ENCODE assay signal across 31 mouse cellular contexts in the genomic region with DNA sequence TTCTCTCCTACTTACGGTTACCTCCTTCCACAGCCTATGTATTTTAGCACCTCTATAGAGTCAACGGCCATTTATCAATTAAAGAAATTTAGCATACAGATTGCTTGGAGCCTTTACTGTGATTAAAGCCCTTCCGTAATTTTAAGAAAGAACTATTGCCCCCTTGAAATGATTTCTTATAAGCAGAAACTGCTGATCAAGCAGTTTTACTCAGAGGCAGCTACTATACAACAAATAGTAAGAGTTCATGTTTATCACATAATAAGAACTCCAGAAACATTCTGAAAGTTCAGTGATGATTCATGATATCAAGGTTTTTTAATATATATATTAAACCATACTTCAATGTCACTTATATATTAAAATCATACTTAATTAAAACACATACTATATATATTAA.
"Had no signal": no experiment of that assay in that cellular context is flagged by ENCODE, and none has a peak within 500 bp of the region (broad histone marks: within the 10 kb centered on the region; RNA-seq: fewer than 3 reads in every experiment).

No protein-coding gene starts in this region.

- H3K27me3 ChIP-seq: heart, embryonic 12.5 days; heart, embryonic 13.5 days; heart, embryonic 15.5 days; hindbrain, embryonic 12.5 days; hindbrain, embryonic 13.5 days; hindbrain, embryonic 15.5 days; intestine, embryonic 15.5 days; kidney, embryonic 15.5 days had no signal

- H3K9ac ChIP-seq: heart, embryonic 12.5 days; heart, embryonic 13.5 days; heart, embryonic 15.5 days; hindbrain, embryonic 12.5 days; hindbrain, embryonic 13.5 days; hindbrain, embryonic 14.5 days; hindbrain, embryonic 15.5 days; intestine, embryonic 15.5 days; kidney, embryonic 15.5 days had no signal

- H3K4me2 ChIP-seq: heart, embryonic 11.5 days; heart, embryonic 12.5 days; heart, embryonic 13.5 days; heart, embryonic 15.5 days; hindbrain, embryonic 12.5 days; hindbrain, embryonic 13.5 days; hindbrain, embryonic 14.5 days; hindbrain, embryonic 15.5 days; intestine, embryonic 15.5 days; kidney, embryonic 15.5 days had no signal

- DNase-seq: heart, postnatal 10 days; heart, postnatal 14 days; heart, postnatal 36 days; heart, postnatal 4 days; kidney, adult 11 months; kidney, adult 18-20 months; kidney, adult 2 months; kidney, adult 8-10 months; kidney, adult 9 months; kidney, postnatal 10 days; kidney, postnatal 14 days; kidney, postnatal 25 days; kidney, postnatal 36 days; kidney, postnatal 4 days; layer of hippocampus, adult 9-11 months; layer of hippocampus, postnatal 36 days had no signal

- H3K27ac ChIP-seq: heart, embryonic 10.5 days; heart, embryonic 13.5 days; heart, embryonic 15.5 days; hindbrain, embryonic 10.5 days; hindbrain, embryonic 12.5 days; hindbrain, embryonic 13.5 days; hindbrain, embryonic 14.5 days; hindbrain, embryonic 15.5 days; hindbrain, postnatal 0 days; intestine, embryonic 15.5 days; kidney, embryonic 15.5 days; kidney, postnatal 0 days; layer of hippocampus, adult 2 months had no signal

- H3K36me3 ChIP-seq: heart, embryonic 10.5 days; heart, embryonic 12.5 days; heart, embryonic 13.5 days; heart, embryonic 15.5 days; hindbrain, embryonic 10.5 days; hindbrain, embryonic 12.5 days; hindbrain, embryonic 13.5 days; hindbrain, embryonic 15.5 days; intestine, embryonic 15.5 days; kidney, embryonic 15.5 days had no signal

- H3K4me1 ChIP-seq: heart, embryonic 10.5 days; heart, embryonic 12.5 days; heart, embryonic 13.5 days; heart, embryonic 15.5 days; hindbrain, embryonic 10.5 days; hindbrain, embryonic 12.5 days; hindbrain, embryonic 13.5 days; hindbrain, embryonic 15.5 days; intestine, embryonic 15.5 days; kidney, embryonic 15.5 days had no signal

- H3K4me3 ChIP-seq: heart, embryonic 10.5 days; heart, embryonic 12.5 days; heart, embryonic 13.5 days; heart, embryonic 15.5 days; hindbrain, embryonic 10.5 days; hindbrain, embryonic 12.5 days; hindbrain, embryonic 13.5 days; hindbrain, embryonic 15.5 days; intestine, embryonic 15.5 days; kidney, embryonic 15.5 days; layer of hippocampus, adult 2 months had no signal

- H3K9me3 ChIP-seq: heart, embryonic 10.5 days; heart, embryonic 12.5 days; heart, embryonic 13.5 days; heart, embryonic 15.5 days; hindbrain, embryonic 10.5 days; hindbrain, embryonic 12.5 days; hindbrain, embryonic 13.5 days; hindbrain, embryonic 15.5 days; intestine, embryonic 15.5 days; kidney, embryonic 15.5 days had no signal
